Mouse (Mus musculus): ENCODE data around the gene Exoc4. TPM values are rescaled to one million over a fixed set of nuclear protein-coding genes. Genes with fewer than 3 reads are reported as not detected.

Gene Exoc4
- polyA plus RNA-seq, 1 experiment: 23.0 TPM

- no peak overlapping the region for H3K27ac ChIP-seq (ENCODE audit: insufficient read depth, low read length)
- no peak overlapping the region for H3K4me3 ChIP-seq (replicated peaks; ENCODE audit: insufficient read depth, low read depth, low read length)
- DNase-seq: no peak
- WGBS: 99% methylated on average over 2 of the region's 2 CpGs
- TF ChIP-seq CTCF (IDR thresholded peaks at IDR 0.05; ENCODE audit: borderline replicate concordance, insufficient read depth, low read depth, low read length) (no peak), POLR2A (IDR thresholded peaks at IDR 0.05; ENCODE audit: borderline replicate concordance, insufficient read depth, low read length) (no peak)
- H3K4me1 ChIP-seq (ENCODE audit: control insufficient read depth, insufficient read depth, low read length): no peaks in the 10 kb centered on the region
- no peaks in the 10 kb centered on the region for H3K27me3 ChIP-seq (ENCODE audit: control insufficient read depth, insufficient read depth, low read length)
Observed at GRCm38 (mm10) chr6:33476134-33476533, 227.2 kb downstream of the Exoc4 start.

GRCm38 (mm10) chr6:33484568-33484967 lies 235.7 kb downstream of the Exoc4 start:
- no peaks in the 10 kb centered on the region for H3K4me1 ChIP-seq (ENCODE audit: control insufficient read depth, insufficient read depth, low read length)
- no peaks in the 10 kb centered on the region for H3K27me3 ChIP-seq (ENCODE audit: control insufficient read depth, insufficient read depth, low read length)
- WGBS: 93% methylated on average over 9 of the region's 9 CpGs
- H3K27ac ChIP-seq (ENCODE audit: insufficient read depth, low read length): no peak overlapping the region
- no peak for DNase-seq
- TF ChIP-seq CTCF (IDR thresholded peaks at IDR 0.05; ENCODE audit: borderline replicate concordance, insufficient read depth, low read depth, low read length) (no peak), POLR2A (IDR thresholded peaks at IDR 0.05; ENCODE audit: borderline replicate concordance, insufficient read depth, low read length) (no peak)
- H3K4me3 ChIP-seq (replicated peaks; ENCODE audit: insufficient read depth, low read depth, low read length): no peak overlapping the region

- no peak for DNase-seq
- 93% methylated on average over 2 of the region's 2 CpGs for WGBS
Observed at GRCm38 (mm10) chr6:33489788-33490187, 240.9 kb downstream of the Exoc4 start.

GRCm38 (mm10) chr6:33496141-33496855 lies 247.4 kb downstream of the Exoc4 start:
- TF ChIP-seq POLR2A (IDR thresholded peaks at IDR 0.05; ENCODE audit: borderline replicate concordance, insufficient read depth, low read length): no peak
- no peak for TF ChIP-seq CTCF (IDR thresholded peaks at IDR 0.05; ENCODE audit: borderline replicate concordance, insufficient read depth, low read depth, low read length)
- no peak overlapping the region for H3K27ac ChIP-seq (ENCODE audit: insufficient read depth, low read length)
- WGBS: 71% methylated on average over 6 of the region's 6 CpGs

More at GRCm38 (mm10) chr6:33489788-33490187, 240.9 kb downstream of the Exoc4 start:
- no peak overlapping the region for H3K4me3 ChIP-seq (replicated peaks; ENCODE audit: insufficient read depth, low read depth, low read length)
- H3K27me3 ChIP-seq (ENCODE audit: control insufficient read depth, insufficient read depth, low read length): no peaks in the 10 kb centered on the region
- TF ChIP-seq POLR2A (IDR thresholded peaks at IDR 0.05; ENCODE audit: borderline replicate concordance, insufficient read depth, low read length) (no peak), CTCF (IDR thresholded peaks at IDR 0.05; ENCODE audit: borderline replicate concordance, insufficient read depth, low read depth, low read length) (no peak)
- no peak overlapping the region for H3K27ac ChIP-seq (ENCODE audit: insufficient read depth, low read length)
- no peaks in the 10 kb centered on the region for H3K4me1 ChIP-seq (ENCODE audit: control insufficient read depth, insufficient read depth, low read length)

GRCm38 (mm10) chr6:33497348-33497747 lies 248.5 kb downstream of the Exoc4 start:
- TF ChIP-seq CTCF (IDR thresholded peaks at IDR 0.05; ENCODE audit: borderline replicate concordance, insufficient read depth, low read depth, low read length) (no peak), POLR2A (IDR thresholded peaks at IDR 0.05; ENCODE audit: borderline replicate concordance, insufficient read depth, low read length) (no peak)
- peaks cover 7% of the 10 kb centered on the region; the same call in 1 of the 2 replicates for H3K4me1 ChIP-seq (ENCODE audit: control insufficient read depth, insufficient read depth, low read length)
- no peak overlapping the region for H3K4me3 ChIP-seq (replicated peaks; ENCODE audit: insufficient read depth, low read depth, low read length)
- H3K27me3 ChIP-seq (ENCODE audit: control insufficient read depth, insufficient read depth, low read length): no peaks in the 10 kb centered on the region
- no peak overlapping the region for H3K27ac ChIP-seq (ENCODE audit: insufficient read depth, low read length)
- peak in 1 of 2 experiments; percentile 59 for DNase-seq

More at GRCm38 (mm10) chr6:33496141-33496855, 247.4 kb downstream of the Exoc4 start:
- no peak for DNase-seq
- H3K4me3 ChIP-seq (replicated peaks; ENCODE audit: insufficient read depth, low read depth, low read length): no peak overlapping the region
- H3K27me3 ChIP-seq (ENCODE audit: control insufficient read depth, insufficient read depth, low read length): no peaks in the 10 kb centered on the region
- H3K4me1 ChIP-seq (ENCODE audit: control insufficient read depth, insufficient read depth, low read length): peaks cover 7% of the 10 kb centered on the region; the same call in 1 of the 2 replicates

- no peaks in the 10 kb centered on the region for H3K27me3 ChIP-seq (ENCODE audit: control insufficient read depth, insufficient read depth, low read length)
- H3K27ac ChIP-seq (ENCODE audit: insufficient read depth, low read length): no peak overlapping the region
- 96% methylated on average over 4 of the region's 4 CpGs for WGBS
- H3K4me1 ChIP-seq (ENCODE audit: control insufficient read depth, insufficient read depth, low read length): peaks cover 3% of the 10 kb centered on the region; the same call in 1 of the 2 replicates
- H3K4me3 ChIP-seq (replicated peaks; ENCODE audit: insufficient read depth, low read depth, low read length): no peak overlapping the region
- no peak for DNase-seq
- TF ChIP-seq CTCF (IDR thresholded peaks at IDR 0.05; ENCODE audit: borderline replicate concordance, insufficient read depth, low read depth, low read length): no peak
- no peak for TF ChIP-seq POLR2A (IDR thresholded peaks at IDR 0.05; ENCODE audit: borderline replicate concordance, insufficient read depth, low read length)
Observed at GRCm38 (mm10) chr6:33502388-33502787, 253.5 kb downstream of the Exoc4 start.

- DNase-seq: no peak
- H3K4me1 ChIP-seq (ENCODE audit: control insufficient read depth, insufficient read depth, low read length): peaks cover 3% of the 10 kb centered on the region; the same call in 1 of the 2 replicates
- no peaks in the 10 kb centered on the region for H3K27me3 ChIP-seq (ENCODE audit: control insufficient read depth, insufficient read depth, low read length)
- H3K27ac ChIP-seq (ENCODE audit: insufficient read depth, low read length): no peak overlapping the region
- TF ChIP-seq CTCF (IDR thresholded peaks at IDR 0.05; ENCODE audit: borderline replicate concordance, insufficient read depth, low read depth, low read length) (no peak), POLR2A (IDR thresholded peaks at IDR 0.05; ENCODE audit: borderline replicate concordance, insufficient read depth, low read length) (no peak)
- 94% methylated on average over 3 of the region's 3 CpGs for WGBS
- H3K4me3 ChIP-seq (replicated peaks; ENCODE audit: insufficient read depth, low read depth, low read length): no peak overlapping the region
Observed at GRCm38 (mm10) chr6:33503381-33503780, 254.5 kb downstream of the Exoc4 start.

- no peak for TF ChIP-seq CTCF (IDR thresholded peaks at IDR 0.05; ENCODE audit: borderline replicate concordance, insufficient read depth, low read depth, low read length)
- TF ChIP-seq POLR2A (IDR thresholded peaks at IDR 0.05; ENCODE audit: borderline replicate concordance, insufficient read depth, low read length): no peak
- Histone ChIP-seq H3K27me3 (ENCODE audit: control insufficient read depth, insufficient read depth, low read length) (no peaks in the 10 kb centered on the region), H3K4me1 (ENCODE audit: control insufficient read depth, insufficient read depth, low read length) (peaks cover 3% of the 10 kb centered on the region; the same call in 1 of the 2 replicates), H3K27ac (ENCODE audit: insufficient read depth, low read length) (no peak overlapping the region), H3K4me3 (replicated peaks; ENCODE audit: insufficient read depth, low read depth, low read length) (no peak overlapping the region)
- peak; percentile 78 to 92 for DNase-seq
Observed at GRCm38 (mm10) chr6:33507134-33507533, 258.2 kb downstream of the Exoc4 start.
